Mouse (Mus musculus): ENCODE measurements around the gene Spsb2. TPM values are rescaled to one million over a fixed set of nuclear protein-coding genes. Genes with fewer than 3 reads are reported as not detected.
"Not testable (repeated sequence)": the region's sequence is repeated elsewhere in the genome, so short reads cannot be mapped to it uniquely, and the experiment has no call there.

The Spsb2 gene
- total RNA-seq, 2 experiments from 2014 or later, result 3.4 to 4.6 TPM

DNA sequence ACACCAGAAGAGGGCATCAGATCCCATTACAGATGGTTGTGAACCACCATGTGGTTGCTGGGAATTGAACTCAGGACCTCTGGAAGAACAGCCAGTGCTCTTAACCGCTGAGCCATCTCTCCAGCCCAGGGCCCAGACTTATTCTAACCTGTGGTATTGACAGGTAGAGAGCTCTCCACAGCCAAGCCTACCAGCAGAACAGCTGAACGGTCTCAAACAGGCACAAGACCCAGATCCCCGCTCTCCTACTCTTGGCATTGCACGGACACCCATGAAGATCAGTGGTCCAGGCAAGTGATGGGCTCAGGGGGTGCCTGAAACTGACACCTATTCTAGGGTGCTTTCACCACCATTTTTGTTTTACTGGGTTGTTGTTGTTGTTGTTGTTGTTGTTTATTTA is 22.7 kb downstream of the Spsb2 start:
- DNase-seq (ENCODE audit: low spot score in 2 of 2); H3K4me3 ChIP-seq; H3K27ac ChIP-seq: not testable (repeated sequence)
- TF ChIP-seq CTCF (conservative IDR thresholded peaks at IDR 0.05), result 0 out of 2 replicates have a peak, but pooled peaks have one; percentile 19

DNA sequence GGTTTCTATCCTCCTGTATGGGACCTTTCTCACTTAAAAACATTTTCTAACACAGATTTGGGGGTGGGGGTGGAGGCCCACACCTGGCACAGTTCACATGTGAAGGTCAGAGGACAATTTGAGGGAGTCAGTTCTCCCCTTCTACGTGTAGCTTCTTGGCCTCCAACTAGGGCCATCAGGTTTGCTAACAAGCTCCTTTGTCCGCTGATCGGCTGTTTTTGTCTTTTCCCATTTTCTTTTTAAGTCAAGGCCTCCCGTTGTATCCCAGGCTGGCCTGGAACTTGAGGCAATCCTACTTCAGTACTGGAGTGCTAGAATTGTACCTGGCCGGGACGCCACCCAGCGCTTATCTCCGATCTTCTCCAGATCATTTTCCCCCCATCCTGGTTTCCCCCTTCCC is 23.2 kb downstream of the Spsb2 start:
- DNase-seq (ENCODE audit: low spot score in 2 of 2), result no peak
- Histone ChIP-seq H3K4me3 (no peak overlapping the region), H3K27ac (no peak overlapping the region)
- no peak for TF ChIP-seq CTCF (conservative IDR thresholded peaks at IDR 0.05)

DNA sequence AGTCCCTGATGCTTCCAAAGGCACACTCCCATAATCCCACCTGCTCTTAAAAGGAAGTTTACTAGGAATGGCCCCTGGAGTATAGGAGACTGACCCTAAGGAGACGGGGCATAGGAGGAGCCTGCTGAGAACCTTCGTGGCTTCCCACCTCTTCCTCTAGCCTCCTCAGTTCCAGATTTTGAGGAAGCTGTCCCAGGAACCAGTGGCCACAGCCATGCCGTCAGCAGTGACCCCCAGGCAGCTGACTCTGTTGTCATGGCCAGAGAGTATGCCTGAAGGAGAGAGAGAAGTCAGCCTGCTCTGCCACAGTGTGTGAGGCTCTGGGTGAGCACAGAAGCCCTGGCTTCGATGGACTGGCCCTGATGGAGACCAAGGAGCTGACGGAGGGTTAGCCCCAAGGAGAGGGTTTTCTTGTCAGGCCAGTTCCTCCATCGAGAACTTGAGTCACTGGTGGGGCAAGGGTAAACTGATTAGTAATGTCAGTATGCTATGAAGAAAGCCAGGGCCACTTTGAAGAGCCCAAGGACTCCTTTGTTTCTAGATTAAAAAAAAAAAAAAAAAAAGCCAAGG is 26.1 kb downstream of the Spsb2 start:
- H3K4me3 ChIP-seq, result no peak overlapping the region
- TF ChIP-seq CTCF (conservative IDR thresholded peaks at IDR 0.05), result no peak
- no peak for DNase-seq (ENCODE audit: low spot score in 2 of 2)
- no peak overlapping the region for H3K27ac ChIP-seq

DNA sequence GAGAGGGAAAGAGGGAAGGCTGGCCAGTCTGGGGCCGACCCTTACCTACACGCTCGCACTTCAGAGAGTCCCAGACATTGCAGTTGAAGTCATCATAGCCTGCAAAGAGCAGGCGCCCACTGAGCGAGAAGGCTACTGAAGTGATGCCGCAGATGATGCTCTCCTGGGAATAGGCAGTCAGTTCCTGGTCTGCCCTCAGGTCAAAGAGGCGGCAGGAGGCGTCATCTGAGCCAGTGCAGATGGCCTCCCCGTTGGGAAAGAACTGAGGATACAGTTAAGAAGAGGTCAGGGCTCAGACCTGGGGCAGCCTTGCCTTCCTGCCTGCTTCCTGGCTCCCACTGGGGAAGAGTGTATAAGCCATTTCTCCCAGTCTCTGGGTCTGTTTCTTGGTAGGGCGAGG is 27.1 kb downstream of the Spsb2 start:
- Histone ChIP-seq H3K4me3 (no peak overlapping the region), H3K27ac (no peak overlapping the region)
- no peak for DNase-seq (ENCODE audit: low spot score in 2 of 2)
- no peak for TF ChIP-seq CTCF (conservative IDR thresholded peaks at IDR 0.05)

DNA sequence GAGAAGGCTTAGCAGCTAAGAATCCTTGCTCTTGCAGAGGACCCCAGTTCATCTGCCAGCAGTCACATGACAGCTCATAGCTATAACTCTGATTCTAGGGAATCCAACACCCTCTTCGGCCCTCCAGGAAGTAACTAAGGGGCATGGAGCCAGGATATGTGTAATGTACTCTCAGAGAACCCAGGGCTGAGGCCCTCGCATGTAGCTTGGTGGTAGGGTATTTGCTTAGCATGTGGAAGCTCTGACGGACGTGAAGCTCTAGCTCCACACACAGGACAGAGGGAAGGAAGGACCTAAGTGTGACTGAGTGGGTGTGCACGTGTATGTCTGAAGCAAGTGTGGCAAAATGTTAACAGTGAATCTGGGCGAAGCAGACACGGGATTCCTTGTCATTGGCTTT is 27.9 kb downstream of the Spsb2 start:
- no peak for TF ChIP-seq CTCF (conservative IDR thresholded peaks at IDR 0.05)

DNA sequence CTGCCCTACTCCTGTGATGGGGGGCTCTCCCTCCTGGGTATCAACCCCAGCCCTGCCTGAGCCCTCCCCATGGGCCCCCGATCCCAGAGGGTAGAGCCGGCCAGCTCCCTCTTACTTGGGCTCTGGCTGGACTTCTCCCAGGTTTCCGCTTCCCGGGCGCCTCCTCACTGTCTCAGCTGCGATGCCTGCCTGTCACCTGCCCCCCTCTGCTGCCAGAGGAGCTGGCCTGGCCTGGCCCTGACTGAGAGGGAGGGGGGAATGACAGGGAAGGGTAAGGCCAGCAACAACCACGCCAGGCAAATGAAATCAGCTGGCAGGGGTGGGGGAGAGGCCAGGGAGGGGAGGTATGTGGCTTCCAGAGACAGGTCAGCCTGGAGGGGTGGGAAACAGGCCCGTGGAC is 31.3 kb downstream of the Spsb2 start:
- TF ChIP-seq CTCF (conservative IDR thresholded peaks at IDR 0.05), result no peak
- no peak for DNase-seq (ENCODE audit: low spot score in 2 of 2)
- Histone ChIP-seq H3K27ac (no peak overlapping the region), H3K4me3 (no peak overlapping the region)

More for the DNA sequence above, 27.9 kb downstream of the Spsb2 start:
- H3K27ac ChIP-seq, result no peak overlapping the region
- no peak overlapping the region for H3K4me3 ChIP-seq
- no peak for DNase-seq (ENCODE audit: low spot score in 2 of 2)

DNA sequence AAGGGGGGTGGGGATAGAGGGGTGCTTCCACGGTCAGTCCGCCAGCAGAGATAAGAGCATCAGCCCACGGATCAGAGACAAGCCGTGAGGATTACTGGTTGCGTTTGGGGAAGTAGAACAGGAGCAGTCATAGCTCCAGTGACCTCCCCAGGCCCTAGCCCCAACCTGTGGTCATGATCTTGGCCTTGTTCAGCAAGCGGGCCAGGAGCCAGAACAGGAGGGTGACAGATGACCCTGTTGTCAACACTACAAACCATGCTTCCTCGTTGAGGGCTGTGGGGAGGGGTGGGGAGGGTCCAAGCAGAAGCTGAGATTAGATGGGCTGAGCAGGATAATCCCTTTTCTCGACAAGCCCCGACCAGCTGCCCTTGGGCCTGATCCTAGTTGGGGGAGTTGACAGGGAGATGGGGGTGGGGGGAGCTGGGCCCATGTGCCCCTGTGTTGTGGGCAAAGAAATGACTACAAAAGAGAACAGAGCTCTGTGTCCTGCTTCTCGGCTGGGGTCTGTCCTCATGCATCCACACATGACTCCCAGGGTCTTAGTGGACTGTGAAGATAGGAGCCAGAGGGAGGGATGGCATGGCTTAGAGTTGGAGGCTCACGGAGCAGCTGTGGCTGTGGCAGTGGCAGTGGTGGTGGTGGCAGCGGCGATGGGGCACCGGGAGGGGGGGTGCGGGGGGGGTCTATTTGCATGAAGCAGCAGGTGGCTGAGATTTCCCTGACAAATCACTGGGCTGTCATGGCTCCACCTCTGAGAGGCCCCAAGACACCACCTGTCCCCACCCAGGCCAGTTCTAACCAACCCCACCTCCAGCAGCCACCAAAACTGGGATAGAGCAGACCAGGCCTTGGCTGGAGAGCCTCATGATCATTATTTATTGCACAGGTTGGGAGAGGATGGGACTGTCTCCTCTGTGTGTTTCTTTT is 32.0 kb downstream of the Spsb2 start, which contains the start of gene Gnb3:
Gene Gnb3, minus strand, starts transcription at position 35 of the 927 bp plus-strand sequence.
- no peak for DNase-seq (ENCODE audit: low spot score in 2 of 2)
- no peak within 1 kb of the TSS for H3K27ac ChIP-seq
- no peak within 1 kb of the TSS for H3K4me3 ChIP-seq
- no peak for TF ChIP-seq CTCF (conservative IDR thresholded peaks at IDR 0.05)

DNA sequence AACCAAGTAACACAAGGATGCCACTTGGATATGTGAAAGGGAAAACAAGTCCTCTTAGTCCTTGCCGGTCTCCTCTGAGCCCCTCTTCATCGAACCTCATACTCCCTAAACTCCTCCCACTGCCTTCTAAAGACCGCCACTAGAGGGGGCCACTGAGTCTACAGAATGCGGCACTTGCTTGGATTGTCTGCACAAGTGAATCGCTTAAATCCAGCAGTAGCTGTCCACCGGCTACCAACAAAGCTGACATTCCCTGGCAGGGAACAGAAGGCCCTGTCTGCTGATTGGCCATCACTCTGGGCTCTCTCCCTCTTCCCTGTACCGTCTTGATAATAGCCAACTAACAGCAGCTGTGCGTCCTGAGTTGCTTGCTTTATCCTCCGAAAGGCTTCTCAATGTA is 38.8 kb downstream of the Spsb2 start:
- H3K27ac ChIP-seq, result peak overlapping the region; percentile 59; the same call in 1 of the 2 replicates

DNA sequence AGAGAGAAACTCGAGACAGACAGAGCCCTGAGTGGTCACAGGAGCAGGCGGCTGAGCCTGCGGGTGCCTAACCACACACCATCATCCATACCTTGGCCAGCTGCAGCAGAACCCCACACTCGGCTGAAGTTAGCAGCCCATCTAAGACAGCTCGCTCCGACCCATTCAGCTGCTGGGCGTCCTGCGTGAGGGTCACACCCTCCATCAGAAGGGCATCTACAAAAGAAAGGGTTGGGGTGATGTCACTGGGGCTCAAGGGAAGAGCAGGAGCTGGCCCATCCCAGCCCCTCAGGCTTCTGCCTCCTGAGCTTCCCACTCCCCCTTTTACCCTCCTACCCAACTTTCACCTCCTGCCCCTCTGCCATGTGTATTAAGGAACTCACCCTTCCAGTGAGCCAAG is 42.1 kb downstream of the Spsb2 start:
- no peak for TF ChIP-seq CTCF (conservative IDR thresholded peaks at IDR 0.05)
- Histone ChIP-seq H3K4me3 (no peak overlapping the region), H3K27ac (no peak overlapping the region)
- no peak for DNase-seq (ENCODE audit: low spot score in 2 of 2)

More for the DNA sequence above, 38.8 kb downstream of the Spsb2 start:
- peak; percentile 92 to 98 for DNase-seq (ENCODE audit: low spot score in 2 of 2)
- peak; percentile 99 for TF ChIP-seq CTCF (conservative IDR thresholded peaks at IDR 0.05)
- H3K4me3 ChIP-seq, result no peak overlapping the region

DNA sequence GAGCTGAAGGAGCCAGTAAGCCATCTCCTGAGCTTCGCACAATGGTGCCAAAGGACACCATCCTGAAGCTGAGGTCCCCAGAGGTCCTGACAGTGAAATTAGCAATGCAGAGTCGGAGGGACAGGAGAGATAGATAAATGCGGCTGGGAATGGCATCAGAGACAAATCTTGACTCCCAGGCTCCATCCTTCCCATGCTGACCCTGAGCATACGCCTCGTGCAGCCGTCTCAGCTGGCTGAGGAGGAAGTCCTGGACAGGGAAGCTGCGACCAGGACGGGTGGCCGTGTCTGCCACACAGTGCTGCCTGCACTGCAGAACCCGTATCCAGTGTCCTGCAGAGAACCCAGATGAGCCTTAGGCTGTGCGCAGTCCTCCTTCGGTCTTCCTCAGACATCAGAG is 46.2 kb downstream of the Spsb2 start:
- no peak overlapping the region for H3K4me3 ChIP-seq
- no peak for DNase-seq (ENCODE audit: low spot score in 2 of 2)
- no peak for TF ChIP-seq CTCF (conservative IDR thresholded peaks at IDR 0.05)
- no peak overlapping the region for H3K27ac ChIP-seq

DNA sequence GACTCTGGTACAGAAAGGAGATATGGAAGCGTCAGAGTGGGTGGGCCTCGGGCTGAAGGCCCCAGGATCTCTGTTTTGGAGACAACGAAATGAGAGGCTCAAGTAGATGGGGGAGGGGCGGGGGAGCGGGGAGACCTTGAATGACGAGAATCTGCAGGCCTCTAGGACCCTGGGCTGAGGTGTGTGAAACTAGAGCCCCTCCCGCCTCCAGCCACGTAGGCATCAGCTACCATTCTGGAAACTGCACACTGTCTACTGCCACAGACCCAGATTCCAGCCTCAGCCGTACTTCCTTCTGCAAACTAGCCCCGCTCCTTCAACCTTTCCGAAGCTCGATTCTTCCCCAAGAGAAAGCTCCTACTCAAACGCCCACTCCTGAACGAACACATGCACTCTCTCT is 47.9 kb downstream of the Spsb2 start:
- peak overlapping the region; percentile 96; the same call in 1 of the 2 replicates for H3K27ac ChIP-seq
- DNase-seq (ENCODE audit: low spot score in 2 of 2), result peak in 1 of 2 experiments; percentile 65
- no peak for TF ChIP-seq CTCF (conservative IDR thresholded peaks at IDR 0.05)
- H3K4me3 ChIP-seq, result peak overlapping the region; percentile 44

DNA sequence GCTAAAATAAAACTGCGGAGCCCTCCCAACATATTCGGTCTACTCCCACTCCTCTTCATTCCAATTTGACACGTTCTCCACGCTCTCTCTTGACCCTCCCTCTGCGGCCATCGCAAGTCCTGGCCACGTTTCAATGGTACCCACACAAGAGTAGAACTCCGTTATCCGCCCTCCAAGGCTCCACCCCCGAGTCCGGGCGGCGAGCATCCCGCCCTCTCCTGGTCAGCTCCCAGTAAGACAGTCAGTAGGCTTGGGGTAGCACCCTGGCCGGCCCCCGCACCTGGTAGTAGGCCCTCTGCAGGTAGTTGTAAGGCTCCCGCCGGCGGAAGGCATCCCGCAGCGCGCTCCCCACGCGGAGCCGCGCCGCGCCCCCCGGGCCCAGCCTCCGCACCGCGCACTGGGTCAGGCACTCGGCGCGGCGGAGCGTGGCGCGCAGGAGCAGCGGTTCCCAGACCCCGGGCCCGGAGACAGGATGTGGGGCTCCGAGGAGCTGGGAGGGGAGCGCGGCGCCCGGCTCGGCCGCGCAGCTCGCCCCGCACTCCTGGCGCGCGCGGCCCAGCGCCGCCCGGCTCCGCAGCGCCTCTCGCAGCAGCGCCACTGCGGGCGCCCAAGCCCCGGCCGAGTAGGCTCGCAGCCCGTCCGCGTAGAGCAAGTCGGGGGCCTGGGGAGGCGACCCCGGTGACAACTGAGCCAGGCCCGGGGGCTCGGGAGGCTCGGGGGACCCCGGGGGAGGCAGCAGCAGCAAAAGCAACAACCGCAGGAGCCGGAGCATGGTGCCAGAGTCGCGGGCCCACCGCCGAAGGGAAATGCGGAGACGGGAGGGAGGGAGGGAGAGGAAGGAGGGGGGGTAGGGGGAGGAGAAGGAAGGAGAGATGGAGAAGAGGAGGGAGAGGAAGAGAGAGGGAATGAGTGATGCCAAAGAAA is 48.7 kb downstream of the Spsb2 start, which contains the start of gene P3h3:
Gene P3h3, minus strand, starts transcription at position 837 of the 924 bp plus-strand sequence.
- TF ChIP-seq CTCF (conservative IDR thresholded peaks at IDR 0.05), result peak; percentile 83
- peak; percentile 85 to 87 for DNase-seq (ENCODE audit: low spot score in 2 of 2)
- peak within 1 kb of the TSS; percentile 66 for H3K4me3 ChIP-seq
- H3K27ac ChIP-seq, result peak within 1 kb of the TSS; percentile 96

Data from layer of hippocampus, adult 2 months (tissue).